Mouse (Mus musculus): ENCODE results near the gene Galr2. TPM values are rescaled to one million over a fixed set of nuclear protein-coding genes. Genes with fewer than 3 reads are reported as not detected.
A peak's percentile ranks its signal among the peaks of the same experiment; 100 is the strongest.

Gene Galr2
- 1.5 TPM for polyA plus RNA-seq (2012; fragmentation: generic; extraction: Trizol)

- Histone ChIP-seq H3K4me2 (ENCODE audit: low read depth) (peak within 1 kb of the TSS; percentile 55), H3K36me3 (ENCODE audit: control insufficient read depth, insufficient read depth) (no peaks in the 10 kb centered on the region), H3K4me3 (no peak within 1 kb of the TSS), H3K27me3 (ENCODE audit: control insufficient read depth, insufficient read depth, insufficient read length) (peaks cover 15% of the 10 kb centered on the region), H3K79me2 (ENCODE audit: control insufficient read depth, insufficient read depth) (no peaks in the 10 kb centered on the region), H3ac (ENCODE audit: control insufficient read depth, insufficient read length) (no peak within 1 kb of the TSS)
- TF ChIP-seq CEBPB (IDR thresholded peaks at IDR 0.05; ENCODE audit: insufficient read depth, poor library complexity, severe bottlenecking) (no peak), TCF12 (IDR thresholded peaks at IDR 0.05; ENCODE audit: insufficient read depth, poor library complexity, severe bottlenecking) (no peak), POLR2A (IDR thresholded peaks at IDR 0.05; ENCODE audit: insufficient read length, low read depth) (no peak), MAX (IDR thresholded peaks at IDR 0.05; ENCODE audit: low read depth) (no peak), TCF3 (IDR thresholded peaks at IDR 0.05; ENCODE audit: insufficient read length, low read depth) (no peak), USF1 (IDR thresholded peaks at IDR 0.05; ENCODE audit: low read depth) (no peak), POLR2AphosphoS2 (IDR thresholded peaks at IDR 0.05; ENCODE audit: insufficient read length, low read depth) (no peak), MYOD1 (IDR thresholded peaks at IDR 0.05; ENCODE audit: control insufficient read depth in 1 of 3, insufficient read length in 2 of 3, low read depth in 2 of 3) (no peak)
Measured at GRCm38 (mm10) chr11:116280751-116281663, at the start of gene Galr2. TSS of gene Galr2 (plus strand) at chr11:116280939.

- Histone ChIP-seq H3K36me3 (ENCODE audit: control insufficient read depth, insufficient read depth) (no peaks in the 10 kb centered on the region), H3K79me2 (ENCODE audit: control insufficient read depth, insufficient read depth) (no peaks in the 10 kb centered on the region), H3K4me2 (ENCODE audit: low read depth) (no peak overlapping the region), H3K27me3 (ENCODE audit: control insufficient read depth, insufficient read depth, insufficient read length) (no peaks in the 10 kb centered on the region), H3K4me3 (no peak overlapping the region), H3ac (ENCODE audit: control insufficient read depth, insufficient read length) (no peak overlapping the region)
- no peak for TF ChIP-seq MYOD1 (IDR thresholded peaks at IDR 0.05; ENCODE audit: control insufficient read depth in 1 of 3, insufficient read length in 2 of 3, low read depth in 2 of 3)
- TF ChIP-seq REST (IDR thresholded peaks at IDR 0.05; ENCODE audit: insufficient read depth, insufficient read length): no peak
- no peak for TF ChIP-seq E2F4 (IDR thresholded peaks at IDR 0.05; ENCODE audit: insufficient read depth)
- TF ChIP-seq POLR2A (IDR thresholded peaks at IDR 0.05; ENCODE audit: insufficient read length, low read depth): no peak
- no peak for TF ChIP-seq TCF3 (IDR thresholded peaks at IDR 0.05; ENCODE audit: insufficient read length, low read depth)
- TF ChIP-seq CEBPB (IDR thresholded peaks at IDR 0.05; ENCODE audit: insufficient read depth, poor library complexity, severe bottlenecking): no peak
- TF ChIP-seq MAX (IDR thresholded peaks at IDR 0.05; ENCODE audit: low read depth): no peak
- no peak for TF ChIP-seq USF1 (IDR thresholded peaks at IDR 0.05; ENCODE audit: low read depth)
- TF ChIP-seq TCF12 (IDR thresholded peaks at IDR 0.05; ENCODE audit: insufficient read depth, poor library complexity, severe bottlenecking): no peak
- TF ChIP-seq MYOG (IDR thresholded peaks at IDR 0.05; ENCODE audit: control insufficient read depth in 1 of 3, insufficient read depth in 1 of 3, insufficient read length in 2 of 3, low read depth in 2 of 3): no peak
- no peak for TF ChIP-seq POLR2AphosphoS2 (IDR thresholded peaks at IDR 0.05; ENCODE audit: insufficient read length, low read depth)
- no peak for TF ChIP-seq SRF (IDR thresholded peaks at IDR 0.05; ENCODE audit: control insufficient read depth, insufficient read length, low read depth)
Measured at GRCm38 (mm10) chr11:116232427-116232826, 48.3 kb upstream of the Galr2 start.

GRCm38 (mm10) chr11:116234901-116235300 is 45.8 kb upstream of the Galr2 start:
- TF ChIP-seq TCF12 (IDR thresholded peaks at IDR 0.05; ENCODE audit: insufficient read depth, poor library complexity, severe bottlenecking) (no peak), CEBPB (IDR thresholded peaks at IDR 0.05; ENCODE audit: insufficient read depth, poor library complexity, severe bottlenecking) (no peak), POLR2AphosphoS2 (IDR thresholded peaks at IDR 0.05; ENCODE audit: insufficient read length, low read depth) (no peak), REST (IDR thresholded peaks at IDR 0.05; ENCODE audit: insufficient read depth, insufficient read length) (no peak), TCF3 (IDR thresholded peaks at IDR 0.05; ENCODE audit: insufficient read length, low read depth) (no peak), POLR2A (IDR thresholded peaks at IDR 0.05; ENCODE audit: insufficient read length, low read depth) (no peak), MAX (IDR thresholded peaks at IDR 0.05; ENCODE audit: low read depth) (no peak), MYOD1 (IDR thresholded peaks at IDR 0.05; ENCODE audit: control insufficient read depth in 1 of 3, insufficient read length in 2 of 3, low read depth in 2 of 3) (no peak), SRF (IDR thresholded peaks at IDR 0.05; ENCODE audit: control insufficient read depth, insufficient read length, low read depth) (no peak), USF1 (IDR thresholded peaks at IDR 0.05; ENCODE audit: low read depth) (no peak)
- Histone ChIP-seq H3ac (ENCODE audit: control insufficient read depth, insufficient read length) (no peak overlapping the region), H3K36me3 (ENCODE audit: control insufficient read depth, insufficient read depth) (no peaks in the 10 kb centered on the region), H3K27me3 (ENCODE audit: control insufficient read depth, insufficient read depth, insufficient read length) (no peaks in the 10 kb centered on the region), H3K79me2 (ENCODE audit: control insufficient read depth, insufficient read depth) (no peaks in the 10 kb centered on the region), H3K4me2 (ENCODE audit: low read depth) (no peak overlapping the region), H3K4me3 (no peak overlapping the region)

DNA sequence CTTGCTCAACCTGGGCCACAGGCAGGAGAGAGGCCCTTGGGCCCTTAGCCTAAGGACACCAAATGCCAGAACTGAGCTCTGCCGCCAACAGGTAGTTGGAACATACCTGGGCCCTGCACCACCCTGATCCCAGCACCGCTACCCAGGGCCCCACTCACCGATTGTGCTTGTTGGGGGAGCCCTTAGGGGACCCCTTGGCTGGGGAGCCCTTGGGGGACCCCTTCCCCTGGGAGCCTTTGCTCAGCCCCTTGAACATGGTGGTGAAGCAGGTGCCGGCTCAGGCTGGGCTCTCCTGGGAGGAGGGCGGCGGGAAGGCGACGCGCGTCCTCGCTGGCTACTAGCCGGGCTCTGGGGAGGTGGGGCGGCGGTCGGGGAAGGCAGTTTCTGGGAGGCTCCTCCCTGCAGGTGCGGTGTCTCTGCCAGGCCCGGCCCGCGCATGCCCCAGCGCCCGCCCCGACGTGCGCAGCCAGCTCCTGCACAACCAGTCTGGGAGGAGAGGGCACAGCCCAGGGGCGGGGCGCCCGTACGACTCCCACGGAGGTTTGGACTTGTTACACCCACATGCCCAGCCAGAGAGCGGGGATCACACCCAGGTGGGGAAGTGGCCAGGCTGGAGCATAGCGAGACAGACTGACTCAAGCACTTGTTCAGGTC is 42.9 kb upstream of the Galr2 start, which contains the start of gene Evpl:
TSS of gene Evpl (minus strand) at position 336 of the 654 bp plus-strand sequence.
- H3K79me2 ChIP-seq (ENCODE audit: control insufficient read depth, insufficient read depth): no peaks in the 10 kb centered on the region
- TF ChIP-seq E2F4 (IDR thresholded peaks at IDR 0.05; ENCODE audit: insufficient read depth) (no peak), TCF3 (IDR thresholded peaks at IDR 0.05; ENCODE audit: insufficient read length, low read depth) (no peak), SRF (IDR thresholded peaks at IDR 0.05; ENCODE audit: control insufficient read depth, insufficient read length, low read depth) (no peak), USF1 (IDR thresholded peaks at IDR 0.05; ENCODE audit: low read depth) (no peak), MAX (IDR thresholded peaks at IDR 0.05; ENCODE audit: low read depth) (no peak), MYOG (IDR thresholded peaks at IDR 0.05; ENCODE audit: control insufficient read depth in 1 of 3, insufficient read depth in 1 of 3, insufficient read length in 2 of 3, low read depth in 2 of 3) (no peak), TCF12 (IDR thresholded peaks at IDR 0.05; ENCODE audit: insufficient read depth, poor library complexity, severe bottlenecking) (no peak), POLR2AphosphoS2 (IDR thresholded peaks at IDR 0.05; ENCODE audit: insufficient read length, low read depth) (no peak), REST (IDR thresholded peaks at IDR 0.05; ENCODE audit: insufficient read depth, insufficient read length) (no peak), POLR2A (IDR thresholded peaks at IDR 0.05; ENCODE audit: insufficient read length, low read depth) (no peak), CEBPB (IDR thresholded peaks at IDR 0.05; ENCODE audit: insufficient read depth, poor library complexity, severe bottlenecking) (no peak)
- H3K4me2 ChIP-seq (ENCODE audit: low read depth): no peak within 1 kb of the TSS
- no peak within 1 kb of the TSS for H3ac ChIP-seq (ENCODE audit: control insufficient read depth, insufficient read length)
- no peaks in the 10 kb centered on the region for H3K27me3 ChIP-seq (ENCODE audit: control insufficient read depth, insufficient read depth, insufficient read length)
- no peaks in the 10 kb centered on the region for H3K36me3 ChIP-seq (ENCODE audit: control insufficient read depth, insufficient read depth)
- no peak within 1 kb of the TSS for H3K4me3 ChIP-seq
